Mouse (Mus musculus) kidney, adult 2 months (tissue): ENCODE results near the gene Syne4.

Experiments used
- CTCF ChIP-seq: fragments of 200-500 bp; conservative IDR thresholded peaks from 2 replicates; pipeline ENCODE4 v1.5.1; 2011; ENCODE audit warnings: low read depth, mild to moderate bottlenecking, control low read depth, low read length, moderate library complexity, mixed read lengths; ENCODE audit not compliant: insufficient read depth, insufficient read length
- POLR2A ChIP-seq: fragments of 200-500 bp; IDR thresholded peaks from one replicate; pipeline ENCODE4 v1.6.1; 2011; ENCODE audit warnings: low read depth, low read length, control low read depth

GRCm38 (mm10) chr7:30324300-30324944, 9.8 kb downstream of the Syne4 start:
- TF ChIP-seq POLR2A (no peak), CTCF (no peak)
